Mouse (Mus musculus): Measurements from ENCODE around the gene Zfp773. TPM values are rescaled to one million over a fixed set of nuclear protein-coding genes. Genes with fewer than 3 reads are reported as not detected.
"Not testable (repeated sequence)": the region's sequence is repeated elsewhere in the genome, so short reads cannot be mapped to it uniquely, and the experiment has no call there.

Zfp773 gene
- total RNA-seq (2021), result 1 to 10 TPM; 5.1 TPM

DNA sequence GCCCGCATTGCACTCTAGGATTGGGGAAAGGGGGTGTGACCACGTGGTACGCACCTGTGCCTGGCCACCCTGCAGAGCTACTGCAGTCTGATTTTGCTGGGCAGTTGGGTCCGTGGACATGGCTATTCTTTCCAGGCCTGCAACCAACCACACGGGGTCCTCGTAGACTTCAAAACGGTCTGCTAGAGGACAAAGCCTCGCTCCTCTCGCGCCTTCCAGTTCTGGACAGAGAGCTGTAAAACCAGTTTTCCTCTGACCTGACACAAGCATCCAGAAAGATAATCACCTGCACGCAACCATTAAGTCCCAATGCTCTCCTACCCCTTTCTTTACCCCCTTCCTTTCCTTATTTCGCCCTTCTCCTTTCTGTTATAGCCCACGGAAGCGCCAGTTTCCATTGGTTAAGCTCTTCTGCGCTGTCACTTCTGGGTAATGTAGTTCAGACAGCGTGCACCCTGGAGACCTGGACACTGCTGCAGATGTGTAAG, at the start of gene Zfp773:
Gene Zfp773, minus strand, starts transcription at position 377 of the 488 bp plus-strand sequence.
- peak; percentile 67 for DNase-seq
- intact Hi-C loops (cut with DNase I), result no loop called here

DNA sequence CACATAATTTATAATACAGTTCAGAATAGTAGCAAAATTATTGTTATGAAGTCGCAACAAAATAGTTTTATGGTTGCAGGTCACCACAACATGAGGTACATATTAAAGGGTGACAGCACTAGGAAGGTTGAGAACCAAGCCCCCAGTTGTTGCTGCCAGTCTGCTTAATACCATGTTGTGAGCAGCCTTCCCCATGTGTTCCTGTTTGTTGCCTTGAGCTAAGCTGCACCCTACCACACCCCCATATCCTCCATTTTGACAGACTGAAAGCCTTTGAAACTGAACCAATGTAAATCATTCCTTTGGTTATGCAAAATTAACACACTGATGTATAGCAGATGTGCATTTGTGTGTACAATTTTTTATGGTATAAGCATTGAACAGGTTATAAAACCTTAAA, 49.3 kb upstream of the Zfp773 start:
- no peak for DNase-seq
- intact Hi-C loops (cut with DNase I), result no loop called here

DNA sequence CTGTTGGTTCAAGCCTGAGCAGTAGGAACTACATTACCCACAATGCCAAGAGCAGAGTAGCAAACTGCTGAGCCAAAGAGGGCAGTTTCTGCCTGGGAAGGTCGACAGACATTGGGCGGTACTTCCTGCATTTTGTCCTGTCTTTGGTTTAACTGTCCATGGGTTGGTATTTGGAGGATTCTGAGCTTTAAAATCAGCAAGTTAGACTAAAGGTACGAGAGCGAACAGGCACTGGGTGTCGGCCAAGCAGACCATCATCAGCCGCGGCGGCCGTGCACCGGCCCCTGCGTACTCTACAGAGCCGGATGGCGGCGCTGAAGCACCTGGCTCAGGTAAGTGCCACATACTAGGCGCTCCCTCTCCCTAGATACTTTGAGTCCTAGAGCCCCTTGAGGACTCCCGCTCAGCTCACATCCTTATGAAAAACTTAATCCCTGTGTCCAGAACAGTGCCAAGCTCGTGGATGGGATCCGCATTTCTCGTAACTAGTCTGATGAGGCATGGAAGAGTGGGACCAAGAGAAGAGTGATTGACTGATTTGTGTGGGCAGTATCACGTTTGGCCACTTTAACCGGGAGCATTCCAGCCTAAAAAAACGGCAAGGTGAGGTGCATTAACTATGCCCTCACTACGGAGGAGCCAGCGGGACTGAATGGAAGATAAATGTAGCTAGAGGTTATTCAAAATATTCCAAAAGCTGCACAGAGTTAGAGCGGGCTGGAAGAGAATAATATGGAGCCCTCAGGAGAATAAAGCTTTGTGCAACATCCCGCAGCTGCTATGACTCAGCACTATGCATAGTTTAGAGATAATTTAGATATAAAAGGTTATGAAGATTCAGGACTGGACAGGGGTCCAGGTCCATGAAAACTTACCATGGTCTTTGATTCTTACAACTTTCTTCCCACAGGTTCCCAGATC, 34.9 kb upstream of the Zfp773 start, which contains the start of gene Zfp418:
Gene Zfp418, plus strand, starts transcription at position 104 of the 921 bp plus-strand sequence.
- peak; percentile 44 for DNase-seq

DNA sequence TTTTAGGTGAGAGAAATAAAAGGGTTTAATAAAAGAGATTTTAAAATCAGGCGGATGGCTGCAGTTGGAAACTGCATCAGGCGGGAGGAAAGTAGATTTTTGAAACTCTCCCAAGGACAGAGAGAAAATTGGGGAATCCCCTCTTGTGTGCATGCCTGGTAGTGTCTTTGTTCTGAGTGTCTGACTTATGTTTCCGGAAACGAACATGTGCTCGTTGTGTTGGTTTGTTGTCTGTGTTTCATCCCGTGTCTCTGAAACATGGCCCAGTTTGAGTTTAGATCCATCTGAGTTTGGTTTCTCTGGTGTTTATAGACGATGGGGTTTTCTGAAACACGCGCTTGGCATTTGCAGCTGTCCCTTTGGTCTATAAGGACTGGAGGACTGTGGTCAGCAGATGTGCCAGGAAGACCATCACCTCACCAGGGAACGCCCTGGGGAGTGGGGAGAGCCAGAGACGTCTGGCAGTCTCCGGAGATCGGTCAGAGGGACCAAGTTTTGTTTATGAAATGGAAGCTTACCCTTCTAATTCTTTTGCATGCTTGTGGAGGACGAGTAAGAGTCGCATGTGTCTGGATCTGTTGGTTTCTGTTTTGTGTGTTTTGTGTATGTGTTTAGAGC, 9.5 kb upstream of the Zfp773 start:
- DNase-seq, result no peak
- intact Hi-C loops (cut with DNase I), result no loop called here

More for the DNA sequence above, 34.9 kb upstream of the Zfp773 start, which contains the start of gene Zfp418:
- intact Hi-C loops (cut with DNase I), result no loop called here

DNA sequence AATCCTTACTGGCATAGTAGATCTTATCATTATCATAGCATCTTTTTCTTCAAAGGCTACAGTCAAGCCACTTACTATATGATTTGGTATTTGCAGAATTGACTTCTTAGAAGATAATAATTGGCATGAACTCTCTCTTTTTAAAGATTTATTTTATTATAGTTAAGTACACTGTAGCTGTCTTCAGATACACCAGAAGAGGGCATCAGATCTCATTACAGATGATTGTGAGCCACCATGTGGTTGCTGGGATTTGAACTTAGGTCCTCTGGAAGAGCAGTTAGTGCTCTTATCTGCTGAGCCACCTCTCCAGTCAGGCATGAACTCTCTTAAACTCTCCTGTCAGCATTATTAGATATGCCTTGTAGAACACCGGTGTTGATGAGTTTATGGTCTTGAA, 7.7 kb upstream of the Zfp773 start:
- no peak for DNase-seq
- intact Hi-C loops (cut with DNase I), result no loop called here

DNA sequence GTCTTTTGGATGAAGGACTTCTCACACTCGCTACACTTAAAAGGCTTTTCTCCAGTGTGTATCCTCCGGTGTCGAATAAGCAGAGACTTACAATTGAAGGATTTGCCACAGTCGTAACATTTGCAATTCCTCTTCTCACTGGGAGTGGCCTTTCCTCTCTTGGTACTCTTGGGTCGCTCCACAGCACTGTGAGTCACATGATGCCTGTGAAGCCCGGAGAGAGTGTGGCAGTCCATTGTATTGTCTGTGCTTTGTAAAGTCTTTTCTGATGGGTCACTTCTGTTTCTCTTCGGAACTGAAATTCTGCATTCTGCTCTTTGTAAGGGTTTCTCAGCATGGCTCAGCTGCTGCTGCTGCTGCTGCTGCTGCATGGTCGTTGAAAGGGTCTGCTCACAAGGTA, 3.8 kb downstream of the Zfp773 start:
- intact Hi-C loops (cut with DNase I), result no loop called here
- DNase-seq, result no peak

DNA sequence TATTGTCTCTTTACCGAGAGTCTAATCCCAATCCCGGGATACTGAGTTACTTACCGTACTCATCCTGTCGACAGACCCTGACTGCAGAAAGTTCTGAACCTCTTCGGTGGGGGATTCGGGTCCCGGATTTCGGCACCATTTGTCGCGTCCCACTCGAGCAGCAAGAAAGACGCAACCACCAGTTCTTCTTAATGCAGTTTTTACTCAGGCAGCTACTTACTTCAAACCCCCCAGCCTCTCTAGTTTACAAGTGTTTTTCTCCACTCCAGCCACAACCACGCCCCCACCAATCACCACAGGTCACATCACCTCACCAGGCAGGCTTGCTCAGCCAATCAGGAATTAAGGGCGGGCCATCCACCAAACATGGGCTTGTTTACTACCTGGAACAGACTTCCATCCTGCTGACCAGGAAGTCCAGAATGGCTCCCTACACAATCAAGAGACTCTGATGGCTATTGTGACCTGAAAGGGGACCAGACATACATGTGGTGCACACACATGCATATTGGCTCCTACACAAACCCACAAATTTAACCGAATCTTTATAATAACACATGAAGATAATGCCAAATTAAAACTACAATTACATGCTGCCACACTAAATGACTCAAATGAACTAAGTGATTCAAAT, 5.9 kb downstream of the Zfp773 start:
- intact Hi-C loops (cut with DNase I); DNase-seq: not testable (repeated sequence)

DNA sequence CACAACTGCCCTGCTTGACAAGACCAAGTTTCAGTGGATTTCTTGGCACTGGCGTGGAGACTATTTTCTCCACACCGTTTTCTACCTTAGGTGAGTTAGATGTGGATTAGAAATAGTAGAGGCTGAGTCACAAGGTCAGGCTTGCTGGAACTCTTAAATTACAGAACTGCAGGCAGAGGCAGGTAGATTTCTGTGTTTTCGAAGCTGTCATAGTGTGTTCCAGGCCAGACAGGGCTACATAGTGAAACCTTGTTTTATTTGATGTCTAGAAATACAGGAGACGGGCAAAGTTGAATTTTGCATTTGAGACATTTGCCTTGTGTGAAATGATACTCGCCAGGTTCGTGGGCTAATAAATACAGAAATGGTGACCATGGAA, 15.0 kb downstream of the Zfp773 start:
- no peak for DNase-seq
- intact Hi-C loops (cut with DNase I), result no loop called here

DNA sequence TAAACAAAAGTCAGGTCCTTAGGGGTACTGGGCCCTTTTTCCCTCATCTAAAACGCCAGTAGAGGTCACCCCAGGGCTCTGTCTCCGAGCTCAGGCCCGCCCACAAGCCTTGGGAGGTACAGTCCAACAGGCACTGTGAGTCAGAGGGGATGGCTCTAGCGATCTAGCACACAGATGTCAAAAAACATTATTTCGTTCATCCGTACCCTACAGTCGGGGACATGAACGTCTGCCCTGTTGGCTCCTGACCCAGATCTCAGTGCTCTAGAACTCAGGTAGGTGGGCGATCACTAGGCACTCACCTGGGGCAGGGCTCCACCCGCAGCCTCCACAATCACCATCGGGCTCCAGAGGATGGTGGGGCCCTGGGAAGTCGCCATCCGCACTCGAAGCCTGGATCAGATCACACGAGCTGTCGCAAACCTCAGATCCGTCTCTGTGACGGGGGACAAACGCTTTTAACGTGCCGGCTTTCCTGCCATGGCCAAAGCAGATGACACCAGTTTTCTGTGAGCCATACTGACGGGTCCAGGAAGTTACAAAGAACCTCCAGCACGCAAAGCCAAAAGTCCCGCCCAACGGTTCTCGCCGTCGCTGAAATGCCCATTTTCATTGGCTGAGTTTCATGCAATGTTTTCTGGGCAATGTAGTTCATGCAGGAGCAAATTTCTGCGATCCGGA, 15.5 kb downstream of the Zfp773 start, which contains the start of gene Zfp954:
Gene Zfp954, minus strand, starts transcription at position 568 of the 681 bp plus-strand sequence.
- peak; percentile 77 for DNase-seq
- intact Hi-C loops (cut with DNase I), result no loop called here

DNA sequence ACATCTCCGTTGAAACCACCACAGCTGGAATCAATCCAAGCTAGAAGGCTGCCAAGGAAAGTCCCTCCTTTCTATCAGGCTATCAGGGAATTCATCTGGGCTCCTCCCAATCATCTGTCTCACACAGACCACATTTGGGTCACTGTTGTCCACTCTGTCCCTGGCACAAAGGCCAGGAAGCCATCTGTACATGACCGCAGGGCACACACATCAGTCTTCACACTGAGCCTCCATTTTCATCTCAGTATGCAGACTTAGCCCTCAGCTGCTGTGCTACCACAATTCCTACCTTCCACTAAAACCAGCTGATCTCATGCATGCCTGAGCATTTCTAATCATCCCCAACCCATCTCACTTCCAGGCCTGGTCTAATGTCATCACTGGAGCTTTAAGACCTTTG, 18.1 kb downstream of the Zfp773 start:
- no peak for DNase-seq

DNA sequence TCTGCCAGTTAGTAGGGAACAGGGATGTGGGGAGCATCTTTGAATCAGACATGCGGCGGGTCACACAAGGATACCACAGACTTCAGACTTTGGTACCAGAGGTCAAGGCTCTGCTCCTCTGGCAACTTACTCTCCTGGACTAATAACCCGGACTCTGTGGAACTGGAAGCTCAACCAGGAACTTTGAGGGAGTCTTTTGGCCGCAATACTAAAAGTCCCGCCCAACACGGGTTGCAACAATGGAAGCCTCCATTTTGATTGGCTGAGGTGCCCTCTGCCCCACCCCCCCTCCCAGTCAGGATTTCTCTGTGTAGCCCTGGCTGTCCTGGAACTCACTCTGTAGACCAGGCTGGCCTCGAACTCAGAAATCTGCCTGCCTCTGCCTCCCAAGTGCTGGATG, 28.1 kb downstream of the Zfp773 start:
- intact Hi-C loops (cut with DNase I), result no loop called here
- no peak for DNase-seq

More for the DNA sequence above, 18.1 kb downstream of the Zfp773 start:
- intact Hi-C loops (cut with DNase I), result no loop called here

Other genes starting within 250 kb of the Zfp773 start
- gene Aurkc, start 141.5 kb downstream of the Zfp773 start, total RNA-seq (2021), result not detected
- gene Zfp954, start 15.3 kb downstream of the Zfp773 start, total RNA-seq (2021), result 10 to 100 TPM; 12.3 to 14.3 TPM
- gene Zfp418, start 34.6 kb upstream of the Zfp773 start, total RNA-seq (2021), result 1 to 10 TPM; 6.4 to 6.5 TPM
- 1 to 10 TPM; 5.9 to 8.4 TPM for gene Zfp772, start 73.2 kb upstream of the Zfp773 start, total RNA-seq (2021)
- 1 to 10 TPM; 2.0 to 2.2 TPM for gene Vmn2r29, start 110.6 kb upstream of the Zfp773 start, total RNA-seq (2021)
- gene Gm45844, start 141.5 kb upstream of the Zfp773 start, total RNA-seq (2021), result 10 to 100 TPM in 1 of 2 experiments, 1 to 10 TPM in 1; 6.8 to 13.2 TPM
- 100 to 1,000 TPM; 178 to 182 TPM for gene Clcn4, start 164.1 kb upstream of the Zfp773 start, total RNA-seq (2021)
- gene Vmn2r30, start 200.9 kb upstream of the Zfp773 start, total RNA-seq (2021), result under 1 TPM in 1 of 2 experiments, not detected in 1; 0.08 TPM
- gene Gm45783, start 237.8 kb upstream of the Zfp773 start, total RNA-seq (2021), result not detected

All from left cerebral cortex, postnatal 4 days (tissue).